Comparison of ENCODE assay signal across 10 mouse cellular contexts in genomic region chr7:19464367-19465307, GRCm38 (mm10). TPM values are rescaled to one million over a fixed set of nuclear protein-coding genes. Genes with fewer than 3 reads are reported as not detected.
DNase-seq lines count a peak whose midpoint lies in the region; ATAC-seq and TF ChIP-seq lines count a peak whose summit lies in the region.
"Had no signal": no experiment of that assay in that cellular context is flagged by ENCODE, and none has a peak within 500 bp of the region (broad histone marks: within the 10 kb centered on the region; RNA-seq: fewer than 3 reads in every experiment).

No protein-coding gene starts in this region.

- H3K36me3 ChIP-seq in midbrain, embryonic 10.5 days = no peaks in the 10 kb centered on the region
- no peaks in the 10 kb centered on the region for H3K36me3 ChIP-seq in midbrain, postnatal 0 days (ENCODE audit: insufficient read depth, low read length)
- no peaks in the 10 kb centered on the region for H3K36me3 ChIP-seq in stomach, postnatal 0 days (ENCODE audit: control insufficient read depth, insufficient read depth, low read length)
- H3K36me3 ChIP-seq: liver, embryonic 15.5 days had no signal

- no peak for ATAC-seq in midbrain, postnatal 0 days (ENCODE audit: low FRiP score)
- no peak for ATAC-seq in stomach, postnatal 0 days (ENCODE audit: low FRiP score, low TSS enrichment)

- no peak overlapping the region for H3K9ac ChIP-seq in midbrain, postnatal 0 days (replicated peaks; ENCODE audit: low read length, poor library complexity, severe bottlenecking)
- 0 out of 2 replicates have a peak overlapping the region, but pooled peaks have one; percentile 13 for H3K9ac ChIP-seq in stomach, postnatal 0 days (ENCODE audit: low read length)
- H3K9ac ChIP-seq: liver, embryonic 15.5 days had no signal

- H3K4me1 ChIP-seq in midbrain, embryonic 10.5 days = peaks cover 30% of the 10 kb centered on the region
- no peaks in the 10 kb centered on the region for H3K4me1 ChIP-seq in midbrain, postnatal 0 days (ENCODE audit: insufficient read depth, low read length)
- no peaks in the 10 kb centered on the region for H3K4me1 ChIP-seq in stomach, postnatal 0 days (replicated peaks; ENCODE audit: control insufficient read depth, insufficient read depth)

- H3K9me3 ChIP-seq in midbrain, embryonic 10.5 days (replicated peaks) = no peaks in the 10 kb centered on the region
- H3K9me3 ChIP-seq in midbrain, postnatal 0 days (ENCODE audit: low read length) = no peaks in the 10 kb centered on the region
- no peaks in the 10 kb centered on the region for H3K9me3 ChIP-seq in stomach, postnatal 0 days (ENCODE audit: control insufficient read depth, low read length)
- H3K9me3 ChIP-seq: liver, embryonic 15.5 days had no signal

- no peak for TF ChIP-seq CTCF in midbrain, postnatal 0 days (IDR thresholded peaks at IDR 0.05)
- TF ChIP-seq CTCF in stomach, postnatal 0 days (IDR thresholded peaks at IDR 0.05; ENCODE audit: low read depth) = no peak

- no peak for TF ChIP-seq EP300 in stomach, postnatal 0 days (optimal IDR thresholded peaks at IDR 0.05)

- no peak overlapping the region; the same call in 1 of the 2 replicates for H3K4me2 ChIP-seq in midbrain, postnatal 0 days (ENCODE audit: low read depth, low read length, poor library complexity, severe bottlenecking)
- peak overlapping the region; percentile 14; the same call in 1 of the 2 replicates for H3K4me2 ChIP-seq in stomach, postnatal 0 days (replicated peaks; ENCODE audit: low read depth)
- H3K4me2 ChIP-seq: liver, embryonic 15.5 days had no signal

- WGBS in midbrain, embryonic 10.5 days = 7% methylated on average over 22 of the region's 22 CpGs
- 11% methylated on average over 21 of the region's 22 CpGs for WGBS in midbrain, postnatal 0 days
- WGBS in stomach, postnatal 0 days = 18% methylated on average over 21 of the region's 22 CpGs

- peak overlapping the region; percentile 35 for H3K4me3 ChIP-seq in midbrain, embryonic 10.5 days
- H3K4me3 ChIP-seq in midbrain, postnatal 0 days (ENCODE audit: low read depth, low read length) = no peak overlapping the region
- no peak overlapping the region for H3K4me3 ChIP-seq in stomach, postnatal 0 days (ENCODE audit: low read depth, low read length)
- H3K4me3 ChIP-seq: liver, embryonic 15.5 days had no signal

- DNase-seq in cerebellum, postnatal 10 days = peak; percentile 48 to 55
- no peak for DNase-seq in cerebellum, adult 11 months
- DNase-seq in midbrain, embryonic 10.5 days (ENCODE audit: low spot score) = no peak
- DNase-seq in midbrain, postnatal 0 days (ENCODE audit: low spot score) = no peak
- peak; percentile 35 to 57 for DNase-seq in kidney, postnatal 4 days
- DNase-seq in stomach, postnatal 0 days (ENCODE audit: low spot score) = no peak
- DNase-seq in ovary, adult 18-20 months (ENCODE audit: low spot score) = no peak
- DNase-seq in right cerebral cortex, adult 18-20 months = no peak
- DNase-seq: adrenal gland, adult 8-10 months had no signal

- 0 out of 2 replicates have a peak overlapping the region, but pooled peaks have one; percentile 55 for H3K27ac ChIP-seq in midbrain, embryonic 10.5 days (replicated peaks)
- no peak overlapping the region for H3K27ac ChIP-seq in midbrain, postnatal 0 days (ENCODE audit: low read depth, low read length)
- H3K27ac ChIP-seq in stomach, postnatal 0 days (replicated peaks) = no peak overlapping the region
- H3K27ac ChIP-seq: liver, embryonic 15.5 days had no signal

- H3K27me3 ChIP-seq in midbrain, embryonic 10.5 days (ENCODE audit: low read depth, poor library complexity, severe bottlenecking) = peaks cover 69% of the 10 kb centered on the region
- H3K27me3 ChIP-seq in midbrain, postnatal 0 days (ENCODE audit: insufficient read depth, low read length) = peaks cover 22% of the 10 kb centered on the region
- H3K27me3 ChIP-seq in stomach, postnatal 0 days (ENCODE audit: control insufficient read depth, insufficient read depth, low read length) = no peaks in the 10 kb centered on the region; the same call in 1 of the 2 replicates

RNA-seq across cellular contexts. Expression of gene Exoc3l2, which starts 1.5 kb away (rescaled TPM):
- 0.75 and 0.81 TPM in 2 replicates for polyA plus RNA-seq in midbrain, embryonic 10.5 days (2016; fragmentation: Nextera tagmentation; extraction: Ambion mirVana)
- 0.28 and 0.49 TPM in 2 replicates for total RNA-seq in midbrain, postnatal 0 days (2014; rRNA removed)
- 1.5 and 1.6 TPM in 2 replicates for polyA plus RNA-seq in midbrain, postnatal 0 days (2015; fragmentation: Nextera tagmentation; extraction: Ambion mirVana)
- 0.97 and 1.1 TPM in 2 replicates for polyA plus RNA-seq in stomach, postnatal 0 days (2015; fragmentation: Nextera tagmentation; extraction: Ambion mirVana)

RNA-seq across cellular contexts. Expression of gene Mark4, which starts 6.0 kb away (rescaled TPM):
- polyA plus RNA-seq in midbrain, embryonic 10.5 days (2016; fragmentation: Nextera tagmentation; extraction: Ambion mirVana) = 8.0 and 8.4 TPM in 2 replicates
- total RNA-seq in midbrain, postnatal 0 days (2014; rRNA removed) = 58.1 and 68.9 TPM in 2 replicates
- 16.2 and 17.0 TPM in 2 replicates for polyA plus RNA-seq in midbrain, postnatal 0 days (2015; fragmentation: Nextera tagmentation; extraction: Ambion mirVana)
- polyA plus RNA-seq in stomach, postnatal 0 days (2015; fragmentation: Nextera tagmentation; extraction: Ambion mirVana) = 5.2 and 5.3 TPM in 2 replicates

RNA-seq across cellular contexts. Expression of gene Bloc1s3, which starts 43.5 kb away (rescaled TPM):
- polyA plus RNA-seq in midbrain, embryonic 10.5 days (2016; fragmentation: Nextera tagmentation; extraction: Ambion mirVana) = 2.3 and 2.4 TPM in 2 replicates
- 17.8 and 21.4 TPM in 2 replicates for total RNA-seq in midbrain, postnatal 0 days (2014; rRNA removed)
- 3.9 and 4.2 TPM in 2 replicates for polyA plus RNA-seq in midbrain, postnatal 0 days (2015; fragmentation: Nextera tagmentation; extraction: Ambion mirVana)
- polyA plus RNA-seq in stomach, postnatal 0 days (2015; fragmentation: Nextera tagmentation; extraction: Ambion mirVana) = 3.2 and 3.7 TPM in 2 replicates

RNA-seq across cellular contexts. Expression of gene Trappc6a, which starts 43.6 kb away (rescaled TPM):
- 65.2 and 68.2 TPM in 2 replicates for polyA plus RNA-seq in midbrain, embryonic 10.5 days (2016; fragmentation: Nextera tagmentation; extraction: Ambion mirVana)
- total RNA-seq in midbrain, postnatal 0 days (2014; rRNA removed) = 14.9 and 23.9 TPM in 2 replicates
- polyA plus RNA-seq in midbrain, postnatal 0 days (2015; fragmentation: Nextera tagmentation; extraction: Ambion mirVana) = 32.2 and 32.6 TPM in 2 replicates
- polyA plus RNA-seq in stomach, postnatal 0 days (2015; fragmentation: Nextera tagmentation; extraction: Ambion mirVana) = 113 and 123 TPM in 2 replicates

RNA-seq across cellular contexts. Expression of gene Nkpd1, which starts 53.0 kb away (rescaled TPM):
- 0.06 TPM in 2 replicates for polyA plus RNA-seq in midbrain, embryonic 10.5 days (2016; fragmentation: Nextera tagmentation; extraction: Ambion mirVana)
- 2.3 TPM in 2 replicates for total RNA-seq in midbrain, postnatal 0 days (2014; rRNA removed)
- polyA plus RNA-seq in midbrain, postnatal 0 days (2015; fragmentation: Nextera tagmentation; extraction: Ambion mirVana) = 1.6 and 1.8 TPM in 2 replicates
- polyA plus RNA-seq in stomach, postnatal 0 days (2015; fragmentation: Nextera tagmentation; extraction: Ambion mirVana) = 30.8 and 33.0 TPM in 2 replicates
- polyA plus RNA-seq: liver, embryonic 15.5 days had no signal

Comparison
In these comparisons a context has a peak if more than half of its experiments do, and no peak if none do; other contexts are left out.
1. DNase-seq: peak in cerebellum, postnatal 10 days (2 of 2) and kidney, postnatal 4 days (2 of 2); none in cerebellum, adult 11 months (single experiment), midbrain, embryonic 10.5 days (single experiment), midbrain, postnatal 0 days (single experiment), stomach, postnatal 0 days (single experiment), ovary, adult 18-20 months (single experiment) and right cerebral cortex, adult 18-20 months (single experiment).